Mouse (Mus musculus) embryonic facial prominence, embryonic 13.5 days (tissue): ENCODE data around the gene Tet1. TPM values are rescaled to one million over a fixed set of nuclear protein-coding genes. Genes with fewer than 3 reads are reported as not detected.

ENCODE experiments used
- ATAC-seq: fragments of 200-750 bp; cut with Nextera tagmentation; 2 replicates; pipeline ENCODE4 v1.8.0; 2017; ENCODE audit warnings: low read depth; ENCODE audit not compliant: insufficient number of reproducible peaks, insufficient read depth, low FRiP score, low TSS enrichment
- H3K27ac ChIP-seq: fragments of 300-500 bp; sonication (generic); 2 replicates; pipeline ENCODE4 v1.5.1; 2015; ENCODE audit warnings: moderate library complexity, mild to moderate bottlenecking, inconsistent platforms
- H3K27me3 ChIP-seq: fragments of 300-500 bp; sonication (generic); 2 replicates; pipeline ENCODE4 v1.6.1; 2015; ENCODE audit warnings: mild to moderate bottlenecking, inconsistent platforms
- H3K36me3 ChIP-seq: fragments of 300-500 bp; sonication (generic); 2 replicates; pipeline ENCODE4 v1.6.1; 2015; ENCODE audit warnings: mild to moderate bottlenecking, inconsistent platforms
- H3K4me1 ChIP-seq: fragments of 300-500 bp; sonication (generic); 2 replicates; pipeline ENCODE4 v1.6.1; 2015; ENCODE audit warnings: inconsistent platforms
- H3K4me2 ChIP-seq: fragments of 300-500 bp; sonication (generic); 2 replicates; pipeline ENCODE4 v1.6.1; 2015; ENCODE audit warnings: moderate library complexity, mild to moderate bottlenecking, inconsistent platforms
- H3K4me3 ChIP-seq: fragments of 300-500 bp; sonication (generic); 2 replicates; pipeline ENCODE4 v1.5.1; 2015; ENCODE audit warnings: mild to moderate bottlenecking, inconsistent platforms
- H3K9ac ChIP-seq: fragments of 300-500 bp; sonication (generic); 2 replicates; pipeline ENCODE4 v1.6.1; 2015; ENCODE audit warnings: mild to moderate bottlenecking, inconsistent platforms
- H3K9me3 ChIP-seq: fragments of 300-500 bp; sonication (generic); 2 replicates; pipeline ENCODE4 v1.6.1; 2016; ENCODE audit warnings: inconsistent platforms
- WGBS: fragments of 180-500 bp; shearing (Covaris S2); methylation state at CpG from one replicate; pipeline ENCODE4 v1.1.7; 2015; ENCODE audit warnings: mixed read lengths; 5-methylcytosine and 5-hydroxymethylcytosine counted together
- polyA plus RNA-seq: library from polyadenylated mRNA; unstranded; fragments of >200 nt; fragmentation: Nextera tagmentation; extraction: Ambion mirVana; gene quantifications from 2 replicates; pipeline ENCODE4 v1.2.1, GENCODE M21; 2015

Tet1 gene
- polyA plus RNA-seq, 1 experiment from 2014 or later, result 30.4 TPM

- Histone ChIP-seq H3K27ac (peak overlapping the region; percentile 61), H3K9ac (no peak overlapping the region), H3K4me1 (peaks cover 24% of the 10 kb centered on the region), H3K4me3 (no peak overlapping the region), H3K27me3 (no peaks in the 10 kb centered on the region), H3K9me3 (no peaks in the 10 kb centered on the region), H3K4me2 (no peak overlapping the region), H3K36me3 (peaks cover 17% of the 10 kb centered on the region)
- no peak for ATAC-seq
- 62% methylated on average over 9 of the region's 9 CpGs for WGBS
Observed at GRCm38 (mm10) chr10:62843787-62844491, 64.9 kb downstream of the Tet1 start.

- Histone ChIP-seq H3K4me3 (no peak overlapping the region), H3K9ac (no peak overlapping the region), H3K4me2 (no peak overlapping the region), H3K4me1 (peaks cover 17% of the 10 kb centered on the region), H3K36me3 (peaks cover 32% of the 10 kb centered on the region), H3K9me3 (no peaks in the 10 kb centered on the region), H3K27ac (no peak overlapping the region), H3K27me3 (no peaks in the 10 kb centered on the region)
- 85% methylated on average over 10 of the region's 10 CpGs for WGBS
- ATAC-seq, result no peak
Observed at GRCm38 (mm10) chr10:62841901-62842447, 66.8 kb downstream of the Tet1 start.

- H3K36me3 ChIP-seq, result peaks cover 38% of the 10 kb centered on the region
- H3K4me3 ChIP-seq, result no peak overlapping the region
- 89% methylated on average over 7 of the region's 7 CpGs for WGBS
- H3K27me3 ChIP-seq, result no peaks in the 10 kb centered on the region
- H3K4me2 ChIP-seq, result no peak overlapping the region
- H3K9me3 ChIP-seq, result no peaks in the 10 kb centered on the region
- ATAC-seq, result no peak
- no peak overlapping the region for H3K9ac ChIP-seq
- H3K4me1 ChIP-seq, result peaks cover 16% of the 10 kb centered on the region
- H3K27ac ChIP-seq, result no peak overlapping the region
Observed at GRCm38 (mm10) chr10:62840687-62841086, 68.1 kb downstream of the Tet1 start.

DNA sequence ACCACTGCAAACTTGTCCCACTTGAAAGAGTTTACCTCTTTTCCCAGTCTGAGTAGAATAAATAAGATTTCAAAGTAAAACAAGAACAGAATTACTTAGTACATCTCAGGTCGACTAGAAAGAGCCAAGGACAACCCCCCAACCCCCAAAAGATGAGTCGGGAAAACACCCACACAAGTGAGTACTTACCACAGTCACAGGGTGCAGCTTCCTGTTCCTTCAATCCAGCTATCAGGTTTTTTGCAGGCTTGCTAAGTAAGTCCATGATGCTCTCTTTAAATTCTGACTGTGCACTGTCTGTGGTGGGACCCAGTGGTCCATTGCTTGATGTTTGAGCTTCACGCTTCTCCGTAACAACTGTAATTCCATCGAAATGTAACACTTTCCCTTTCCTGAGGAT is 70.8 kb downstream of the Tet1 start:
- Histone ChIP-seq H3K4me3 (no peak overlapping the region), H3K36me3 (peaks cover 43% of the 10 kb centered on the region)

GRCm38 (mm10) chr10:62832783-62833182 is 76.0 kb downstream of the Tet1 start:
- no peak for ATAC-seq
- Histone ChIP-seq H3K4me2 (no peak overlapping the region), H3K4me1 (no peaks in the 10 kb centered on the region), H3K27ac (no peak overlapping the region), H3K9ac (no peak overlapping the region), H3K27me3 (no peaks in the 10 kb centered on the region), H3K36me3 (peaks cover 41% of the 10 kb centered on the region), H3K9me3 (no peaks in the 10 kb centered on the region), H3K4me3 (no peak overlapping the region)
- 80% methylated on average over 9 of the region's 9 CpGs for whole genome bisulfite sequencing

More for the DNA sequence above, 70.8 kb downstream of the Tet1 start:
- Histone ChIP-seq H3K4me1 (no peaks in the 10 kb centered on the region), H3K4me2 (no peak overlapping the region), H3K9ac (no peak overlapping the region), H3K27me3 (no peaks in the 10 kb centered on the region), H3K27ac (no peak overlapping the region), H3K9me3 (no peaks in the 10 kb centered on the region)
- ATAC-seq, result no peak
- WGBS, result 89% methylated on average over 5 of the region's 5 CpGs

DNA sequence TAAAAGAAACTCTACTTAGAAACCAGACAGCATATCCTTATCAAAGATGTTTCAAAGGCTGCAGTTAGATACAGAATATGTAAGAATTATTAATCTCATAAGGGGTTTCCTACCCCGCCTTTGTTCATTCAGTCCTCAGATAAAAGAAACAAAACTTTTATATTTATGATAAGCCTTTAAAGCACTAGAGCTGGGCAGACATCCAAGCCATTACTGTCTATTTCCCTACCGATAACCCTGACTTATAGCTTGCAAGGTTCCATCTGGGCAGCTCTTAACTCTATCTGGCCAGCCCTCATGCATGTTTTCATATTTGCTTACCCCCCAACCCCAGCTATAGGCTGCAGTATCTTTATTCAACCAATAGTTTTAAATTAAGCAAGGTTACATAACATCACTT is 77.2 kb downstream of the Tet1 start:
- no peak overlapping the region for H3K4me2 ChIP-seq
- H3K27me3 ChIP-seq, result no peaks in the 10 kb centered on the region
- H3K36me3 ChIP-seq, result peaks cover 37% of the 10 kb centered on the region
- no peak for ATAC-seq
- WGBS, result 87% methylated on average over 2 of the region's 2 CpGs
- no peak overlapping the region for H3K9ac ChIP-seq
- no peak overlapping the region for H3K4me3 ChIP-seq
- H3K4me1 ChIP-seq, result no peaks in the 10 kb centered on the region
- H3K27ac ChIP-seq, result no peak overlapping the region
- H3K9me3 ChIP-seq, result no peaks in the 10 kb centered on the region

- Histone ChIP-seq H3K9me3 (no peaks in the 10 kb centered on the region), H3K9ac (no peak overlapping the region)
Observed at GRCm38 (mm10) chr10:62824474-62824873, 84.3 kb downstream of the Tet1 start.

GRCm38 (mm10) chr10:62823431-62823830 is 85.4 kb downstream of the Tet1 start:
- no peaks in the 10 kb centered on the region for H3K27me3 ChIP-seq
- H3K9me3 ChIP-seq, result no peaks in the 10 kb centered on the region
- peaks cover 5% of the 10 kb centered on the region; the same call in 1 of the 2 replicates for H3K4me1 ChIP-seq
- 68% methylated on average over 4 of the region's 4 CpGs for WGBS
- H3K27ac ChIP-seq, result no peak overlapping the region
- H3K36me3 ChIP-seq, result peaks cover 40% of the 10 kb centered on the region
- no peak overlapping the region for H3K9ac ChIP-seq
- no peak overlapping the region for H3K4me3 ChIP-seq
- ATAC-seq, result no peak
- H3K4me2 ChIP-seq, result no peak overlapping the region

More at GRCm38 (mm10) chr10:62824474-62824873, 84.3 kb downstream of the Tet1 start:
- WGBS, result 77% methylated on average over 8 of the region's 8 CpGs
- Histone ChIP-seq H3K4me3 (no peak overlapping the region), H3K4me1 (peaks cover 5% of the 10 kb centered on the region; the same call in 1 of the 2 replicates), H3K27ac (no peak overlapping the region), H3K36me3 (peaks cover 32% of the 10 kb centered on the region), H3K4me2 (no peak overlapping the region), H3K27me3 (no peaks in the 10 kb centered on the region)
- ATAC-seq, result no peak

DNA sequence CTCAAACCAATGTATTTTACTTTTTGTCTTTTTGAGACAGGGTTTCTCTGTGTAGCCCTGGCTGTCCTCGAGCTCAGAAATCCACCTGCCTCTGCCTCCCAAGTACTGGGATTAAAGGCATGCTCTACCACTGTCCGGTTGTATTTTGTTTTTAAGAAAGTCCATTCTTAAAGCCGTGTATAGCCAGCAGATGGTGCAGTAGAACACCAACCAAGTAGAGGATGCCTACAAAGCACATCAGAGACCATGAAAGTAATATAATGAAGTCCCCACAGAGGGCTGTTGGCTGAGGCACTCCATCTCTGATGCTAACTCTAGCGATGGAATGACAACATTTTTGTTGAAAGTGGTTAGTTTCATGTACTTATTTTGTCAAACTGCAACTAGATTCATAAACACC is 98.8 kb downstream of the Tet1 start:
- WGBS, result 79% methylated on average over 4 of the region's 4 CpGs
- H3K36me3 ChIP-seq, result peaks cover 38% of the 10 kb centered on the region
- no peaks in the 10 kb centered on the region for H3K4me1 ChIP-seq
- H3K27ac ChIP-seq, result no peak overlapping the region
- no peak overlapping the region for H3K4me3 ChIP-seq
- no peak overlapping the region for H3K4me2 ChIP-seq
- ATAC-seq, result no peak
- no peak overlapping the region for H3K9ac ChIP-seq
- no peaks in the 10 kb centered on the region for H3K9me3 ChIP-seq
- H3K27me3 ChIP-seq, result no peaks in the 10 kb centered on the region

- H3K27me3 ChIP-seq, result no peaks in the 10 kb centered on the region
- 91% methylated on average over 2 of the region's 2 CpGs for WGBS
- ATAC-seq, result no peak
- H3K4me3 ChIP-seq, result no peak overlapping the region
- no peaks in the 10 kb centered on the region for H3K4me1 ChIP-seq
- H3K9me3 ChIP-seq, result no peaks in the 10 kb centered on the region
- H3K27ac ChIP-seq, result no peak overlapping the region
- peaks cover 26% of the 10 kb centered on the region for H3K36me3 ChIP-seq
- H3K9ac ChIP-seq, result no peak overlapping the region
- H3K4me2 ChIP-seq, result no peak overlapping the region
Observed at GRCm38 (mm10) chr10:62808766-62809165, 100.0 kb downstream of the Tet1 start.

DNA sequence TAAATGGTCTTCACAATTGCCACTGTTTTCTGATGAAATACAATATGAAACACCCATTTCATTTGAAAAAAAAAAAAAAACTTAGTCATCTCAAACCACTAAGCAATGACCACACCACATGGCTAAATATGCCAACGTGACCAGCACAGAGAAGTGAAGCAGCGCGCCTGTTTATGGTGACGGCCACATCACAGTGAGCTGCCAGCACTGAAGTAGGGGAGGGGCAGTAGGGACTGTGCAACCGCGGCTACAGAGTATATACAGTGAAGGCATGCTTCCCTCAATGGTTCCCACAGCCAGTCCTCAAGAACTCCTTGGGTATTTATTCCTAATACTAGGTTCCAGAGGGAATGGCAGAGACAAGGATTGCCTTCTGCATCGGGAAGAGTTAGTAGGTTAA is 100.5 kb downstream of the Tet1 start:
- H3K4me2 ChIP-seq, result no peak overlapping the region
- no peak overlapping the region for H3K9ac ChIP-seq
- no peak overlapping the region for H3K27ac ChIP-seq
- 92% methylated on average over 7 of the region's 7 CpGs for WGBS
- H3K9me3 ChIP-seq, result no peaks in the 10 kb centered on the region
- no peaks in the 10 kb centered on the region for H3K4me1 ChIP-seq
- no peak for ATAC-seq
- no peak overlapping the region for H3K4me3 ChIP-seq
- no peaks in the 10 kb centered on the region for H3K27me3 ChIP-seq
- peaks cover 21% of the 10 kb centered on the region for H3K36me3 ChIP-seq

- Histone ChIP-seq H3K36me3 (no peaks in the 10 kb centered on the region), H3K27me3 (no peaks in the 10 kb centered on the region), H3K4me3 (no peak overlapping the region), H3K9me3 (no peaks in the 10 kb centered on the region), H3K27ac (no peak overlapping the region), H3K9ac (no peak overlapping the region), H3K4me1 (no peaks in the 10 kb centered on the region), H3K4me2 (no peak overlapping the region)
- ATAC-seq, result no peak
- 82% methylated on average over 2 of the region's 2 CpGs for WGBS
Observed at GRCm38 (mm10) chr10:62804106-62804505, 104.7 kb downstream of the Tet1 start.
